Mouse (Mus musculus) brain, embryonic 14.5 days (tissue): ENCODE measurements around the gene Krtap11-1.

Experiments
- CTCF ChIP-seq: fragments of 200-500 bp; IDR thresholded peaks from 2 replicates; pipeline ENCODE4 v1.5.1; 2012; ENCODE audit warnings: inconsistent platforms, mild to moderate bottlenecking, moderate library complexity, borderline replicate concordance; ENCODE audit not compliant: insufficient read depth, insufficient read length; ENCODE audit errors: extremely low read depth
- POLR2A ChIP-seq: fragments of 200-500 bp; IDR thresholded peaks from 2 replicates; pipeline ENCODE4 v1.6.1; 2012; ENCODE audit warnings: mild to moderate bottlenecking, inconsistent platforms, borderline replicate concordance; ENCODE audit not compliant: poor library complexity, insufficient read depth, insufficient read length, severe bottlenecking; ENCODE audit errors: extremely low read depth

DNA sequence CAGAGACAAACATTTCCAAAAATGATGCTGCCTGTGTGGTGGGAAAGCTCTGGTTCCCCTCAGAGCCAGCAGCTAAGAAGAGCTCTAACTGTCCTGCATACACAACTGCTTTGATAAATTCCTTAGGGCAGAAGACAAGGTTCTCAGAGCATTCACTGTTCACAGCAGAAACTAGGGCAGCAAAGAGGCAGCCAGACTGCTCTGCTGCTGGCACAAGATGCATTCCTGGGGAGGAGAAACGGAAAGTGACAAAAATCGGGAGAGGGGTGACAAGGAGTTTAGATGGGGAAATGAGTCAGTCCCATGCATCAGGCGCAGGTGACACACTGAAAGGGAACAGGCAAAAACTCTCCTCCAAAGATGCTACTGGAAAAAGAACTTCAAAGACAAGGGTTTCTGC, 16.2 kb upstream of the Krtap11-1 start:
- no peak for TF ChIP-seq CTCF
- no peak for TF ChIP-seq POLR2A
